Mouse (Mus musculus) spleen, adult 2 months (tissue): ENCODE measurements around the gene Slc39a11. TPM values are rescaled to one million over a fixed set of nuclear protein-coding genes. Genes with fewer than 3 reads are reported as not detected.
A peak's percentile ranks its signal among the peaks of the same experiment; 100 is the strongest.

ENCODE experiments used
- DNase-seq, 2 experiments: peaks; one replicate each; pipeline versions ENCODE4 v3.0.0 to v3.0.0-alpha.2; 2012 to 2021; ENCODE audit warnings: low spot score in 2 of 2, low read depth in 1 of 2
- H3K27ac ChIP-seq: fragments of 200-500 bp; 2 replicates; pipeline ENCODE4 v1.5.1; 2012; ENCODE audit warnings: low read length, inconsistent platforms; ENCODE audit not compliant: insufficient read depth
- H3K27me3 ChIP-seq: fragments of 200-500 bp; 2 replicates; pipeline ENCODE4 v1.6.1; 2012; ENCODE audit warnings: mild to moderate bottlenecking, moderate library complexity, low read length, inconsistent platforms; ENCODE audit not compliant: control insufficient read depth, insufficient read depth
- H3K36me3 ChIP-seq: fragments of 200-500 bp; 2 replicates; pipeline ENCODE4 v1.6.1; 2012; ENCODE audit warnings: mild to moderate bottlenecking, low read length, inconsistent platforms; ENCODE audit not compliant: control insufficient read depth, insufficient read depth
- H3K4me1 ChIP-seq: fragments of 200-500 bp; 2 replicates; pipeline ENCODE4 v1.6.1; 2011; ENCODE audit warnings: inconsistent platforms; ENCODE audit not compliant: control insufficient read depth, insufficient read depth, insufficient read length
- H3K4me3 ChIP-seq: fragments of 200-500 bp; 2 replicates; pipeline ENCODE4 v1.5.1; 2011; ENCODE audit warnings: mild to moderate bottlenecking, inconsistent platforms; ENCODE audit not compliant: insufficient read depth, insufficient read length; ENCODE audit errors: extremely low read depth
- CTCF ChIP-seq: fragments of 200-500 bp; IDR thresholded peaks from 2 replicates; pipeline ENCODE4 v1.5.1; 2011; ENCODE audit warnings: mild to moderate bottlenecking, inconsistent platforms; ENCODE audit not compliant: insufficient read depth, insufficient read length, insufficient replicate concordance; ENCODE audit errors: extremely low read depth
- POLR2A ChIP-seq: fragments of 200-500 bp; IDR thresholded peaks from 2 replicates; pipeline ENCODE4 v1.6.1; 2011; ENCODE audit warnings: low read depth, low read length, inconsistent platforms
- WGBS: fragments of 180-500 bp; shearing (Covaris S2); methylation state at CpG from one replicate; pipeline ENCODE4 v1.1.7; 2018; 5-methylcytosine and 5-hydroxymethylcytosine counted together
- polyA plus RNA-seq: library from polyadenylated mRNA; depleted of rRNA; stranded (reverse); fragments of >200 nt; gene quantifications from 2 replicates; pipeline ENCODE4 v1.2.3, GENCODE M21; 2012

Gene Slc39a11
- polyA plus RNA-seq, 1 experiment = 11.6 TPM

- Histone ChIP-seq H3K4me3 (no peak overlapping the region), H3K27ac (no peak overlapping the region), H3K27me3 (no peaks in the 10 kb centered on the region), H3K4me1 (peaks cover 9% of the 10 kb centered on the region), H3K36me3 (no peaks in the 10 kb centered on the region)
- DNase-seq = no peak
- no peak for TF ChIP-seq CTCF
- no peak for TF ChIP-seq POLR2A
- 56% methylated on average over 18 of the region's 18 CpGs for WGBS
Measured at GRCm38 (mm10) chr11:113208521-113209072, 441.3 kb downstream of the Slc39a11 start.

DNA sequence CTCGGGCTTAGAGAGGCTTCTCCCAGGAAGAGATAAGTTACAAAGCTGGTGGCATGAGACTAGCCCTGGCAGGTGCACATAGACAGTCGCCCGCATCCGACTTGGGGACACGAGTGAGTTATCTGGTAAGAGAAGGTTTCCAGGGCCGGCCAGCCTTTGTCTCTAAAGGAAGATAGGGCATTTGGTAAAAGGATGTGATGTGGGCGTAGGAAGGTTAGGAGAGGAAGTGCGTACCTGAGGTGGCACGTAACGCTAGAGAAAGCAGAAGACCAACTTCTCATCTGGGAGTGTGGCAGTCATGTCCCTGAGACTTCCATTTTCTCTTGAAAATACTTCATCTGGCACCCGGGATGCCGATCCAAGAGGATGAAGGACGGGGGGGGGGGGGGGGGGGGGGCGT, 441.9 kb downstream of the Slc39a11 start:
- H3K27ac ChIP-seq = no peak overlapping the region; the same call in 1 of the 2 replicates
- no peak overlapping the region for H3K4me3 ChIP-seq
- TF ChIP-seq CTCF (no peak), POLR2A (no peak)
- no peaks in the 10 kb centered on the region for H3K27me3 ChIP-seq
- H3K36me3 ChIP-seq = no peaks in the 10 kb centered on the region
- peaks cover 9% of the 10 kb centered on the region for H3K4me1 ChIP-seq
- no peak for DNase-seq
- 65% methylated on average over 14 of the region's 14 CpGs for whole genome bisulfite sequencing

DNA sequence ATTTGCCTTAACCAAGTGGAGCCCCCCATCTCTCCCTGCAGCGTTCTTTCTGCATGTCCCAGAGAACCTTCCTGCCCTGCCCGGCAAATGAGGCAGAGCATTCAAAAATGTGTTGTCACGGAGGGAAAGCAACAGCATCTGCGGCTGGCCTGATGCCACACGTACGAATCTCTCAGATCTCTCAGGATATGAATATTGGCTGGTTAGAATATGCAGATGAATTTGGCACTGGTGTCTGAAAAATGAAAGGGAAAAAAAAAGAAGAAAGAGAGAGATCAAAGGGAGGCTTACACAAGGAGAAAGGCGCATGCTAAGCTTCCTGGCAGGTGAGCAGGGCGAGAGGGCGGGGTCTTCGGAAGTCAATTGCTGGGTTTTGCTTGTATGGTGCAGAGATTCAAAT, 443.8 kb downstream of the Slc39a11 start:
- TF ChIP-seq CTCF (no peak), POLR2A (no peak)
- H3K4me1 ChIP-seq = peaks cover 13% of the 10 kb centered on the region
- DNase-seq = no peak
- H3K27me3 ChIP-seq = no peaks in the 10 kb centered on the region
- whole genome bisulfite sequencing = 80% methylated on average over 10 of the region's 10 CpGs
- H3K4me3 ChIP-seq = no peak overlapping the region
- H3K27ac ChIP-seq = no peak overlapping the region
- H3K36me3 ChIP-seq = no peaks in the 10 kb centered on the region

DNA sequence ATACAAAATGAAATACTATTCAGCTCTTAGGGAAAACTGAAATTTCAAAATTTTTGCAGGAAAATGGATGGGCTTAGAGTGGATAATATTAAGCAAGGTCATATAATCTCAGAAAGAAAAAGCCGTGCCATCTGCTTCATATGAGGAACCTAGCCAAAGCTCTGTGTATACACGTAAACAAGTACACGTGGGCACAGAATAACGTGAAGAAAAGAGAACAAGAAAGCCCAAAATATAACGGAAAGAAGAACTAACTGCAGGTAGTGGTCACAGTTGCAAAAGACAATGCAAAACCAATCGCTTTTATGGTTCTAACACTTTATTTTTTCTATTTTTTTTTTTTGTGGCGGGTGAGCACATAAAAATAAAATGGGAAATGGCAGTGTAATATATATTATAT, 446.9 kb downstream of the Slc39a11 start:
- no peak overlapping the region for H3K27ac ChIP-seq
- peaks cover 10% of the 10 kb centered on the region for H3K4me1 ChIP-seq
- H3K36me3 ChIP-seq = no peaks in the 10 kb centered on the region
- no peak for DNase-seq
- H3K27me3 ChIP-seq = peaks cover 2% of the 10 kb centered on the region
- TF ChIP-seq CTCF = no peak
- TF ChIP-seq POLR2A = no peak
- WGBS = 33% methylated on average over 7 of the region's 7 CpGs
- H3K4me3 ChIP-seq = no peak overlapping the region

DNA sequence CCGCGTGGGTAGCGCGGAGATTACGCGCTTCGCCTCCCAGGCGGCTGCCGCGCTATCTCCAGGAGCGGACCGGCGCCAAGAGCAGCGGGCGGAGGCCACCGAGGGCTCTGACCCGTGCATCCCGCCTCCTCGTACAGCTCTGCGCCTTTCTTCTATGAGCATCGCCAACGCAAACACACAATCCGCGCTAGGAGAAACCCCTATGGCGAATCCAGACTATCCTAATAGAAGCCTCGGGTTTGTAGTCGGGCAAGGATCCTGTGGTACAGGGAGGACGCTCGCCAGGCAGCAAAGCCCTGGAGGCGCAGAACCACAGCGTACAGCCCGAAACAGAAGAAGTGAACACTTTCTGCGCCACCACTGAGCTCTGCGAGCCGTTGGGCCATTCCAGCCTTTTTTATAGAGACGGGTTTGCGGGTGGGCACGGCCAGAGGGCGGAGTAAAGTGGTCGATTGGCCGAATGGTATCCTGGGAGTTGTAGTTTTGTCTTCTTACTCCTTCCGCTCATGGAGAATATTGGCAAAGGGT, 448.3 kb downstream of the Slc39a11 start:
- TF ChIP-seq CTCF = no peak
- peak; percentile 95 for TF ChIP-seq POLR2A
- H3K27ac ChIP-seq = peak overlapping the region; percentile 81
- WGBS = under 1% methylated on average over 42 of the region's 42 CpGs
- no peaks in the 10 kb centered on the region for H3K36me3 ChIP-seq
- peaks cover 2% of the 10 kb centered on the region for H3K27me3 ChIP-seq
- H3K4me3 ChIP-seq = peak overlapping the region; percentile 88
- H3K4me1 ChIP-seq = peaks cover 7% of the 10 kb centered on the region
- DNase-seq = peak; percentile 40 to 55

DNA sequence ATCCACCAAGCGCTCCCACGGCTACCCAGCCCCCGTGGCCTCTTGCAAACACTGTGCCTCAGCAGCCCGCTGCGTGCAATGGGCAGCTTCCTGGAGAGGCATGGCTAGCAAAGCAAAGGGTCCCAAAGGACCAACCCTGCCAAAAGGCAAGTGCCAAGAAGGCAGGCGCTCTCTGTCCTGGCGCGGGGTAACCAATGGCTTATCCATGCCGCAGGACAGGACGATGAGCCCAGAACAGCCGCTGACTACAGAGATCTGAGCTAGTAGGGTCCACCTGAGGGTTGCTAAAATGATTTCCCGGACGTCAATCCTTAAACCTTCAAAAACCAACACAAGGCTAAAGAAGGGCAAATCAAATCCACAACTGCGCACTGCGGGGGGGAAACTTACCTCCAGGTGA, 449.0 kb downstream of the Slc39a11 start:
- peak overlapping the region; percentile 81 for H3K27ac ChIP-seq
- peaks cover 2% of the 10 kb centered on the region for H3K27me3 ChIP-seq
- DNase-seq = no peak
- peaks cover 7% of the 10 kb centered on the region for H3K4me1 ChIP-seq
- WGBS = 26% methylated on average over 15 of the region's 15 CpGs
- TF ChIP-seq POLR2A (no peak), CTCF (no peak)
- H3K4me3 ChIP-seq = peak overlapping the region; percentile 88
- no peaks in the 10 kb centered on the region for H3K36me3 ChIP-seq

GRCm38 (mm10) chr11:113198586-113198985, 451.3 kb downstream of the Slc39a11 start:
- Histone ChIP-seq H3K36me3 (no peaks in the 10 kb centered on the region), H3K27ac (no peak overlapping the region), H3K27me3 (peaks cover 2% of the 10 kb centered on the region), H3K4me1 (peaks cover 10% of the 10 kb centered on the region), H3K4me3 (no peak overlapping the region)
- no peak for TF ChIP-seq CTCF
- TF ChIP-seq POLR2A = no peak
- 72% methylated on average over 15 of the region's 15 CpGs for WGBS
- DNase-seq = no peak
